Mouse (Mus musculus) hindbrain, embryonic 16.5 days (tissue): Measurements from ENCODE around the gene Gm15557. TPM values are rescaled to one million over a fixed set of nuclear protein-coding genes. Genes with fewer than 3 reads are reported as not detected.
A peak's percentile ranks its signal among the peaks of the same experiment; 100 is the strongest.

Source experiments
- ATAC-seq: fragments of 200-750 bp; cut with Nextera tagmentation; 2 replicates; pipeline ENCODE4 v1.8.0; 2017; ENCODE audit warnings: moderate TSS enrichment, moderate library complexity
- H3K27ac ChIP-seq: fragments of 300-500 bp; sonication (generic); 2 replicates; pipeline ENCODE4 v1.5.1; 2014; ENCODE audit warnings: low read depth, mild to moderate bottlenecking, control low read depth, low read length, moderate library complexity
- H3K27me3 ChIP-seq: fragments of 300-500 bp; sonication (generic); replicated peaks from 2 replicates; pipeline ENCODE4 v1.6.1; 2014; ENCODE audit warnings: low read length; ENCODE audit not compliant: control insufficient read depth, insufficient read depth
- H3K36me3 ChIP-seq: fragments of 300-500 bp; sonication (generic); 2 replicates; pipeline ENCODE4 v1.6.1; 2014; ENCODE audit warnings: mild to moderate bottlenecking, low read length, moderate library complexity, mixed read lengths; ENCODE audit not compliant: control insufficient read depth, insufficient read depth
- H3K4me1 ChIP-seq: fragments of 300-500 bp; sonication (generic); 2 replicates; pipeline ENCODE4 v1.6.1; 2014; ENCODE audit warnings: low read depth, low read length; ENCODE audit not compliant: control insufficient read depth, insufficient read depth
- H3K4me2 ChIP-seq: fragments of 300-500 bp; sonication (generic); 2 replicates; pipeline ENCODE4 v1.6.1; 2014; ENCODE audit warnings: mild to moderate bottlenecking, low read length, control low read depth, moderate library complexity
- H3K4me3 ChIP-seq: fragments of 300-500 bp; sonication (generic); 2 replicates; pipeline ENCODE4 v1.5.1; 2014; ENCODE audit warnings: mild to moderate bottlenecking, low read length, control low read depth, moderate library complexity
- H3K9ac ChIP-seq: fragments of 300-500 bp; sonication (generic); 2 replicates; pipeline ENCODE4 v1.6.1; 2014; ENCODE audit warnings: low read depth, mild to moderate bottlenecking, control low read depth, low read length, moderate library complexity
- H3K9me3 ChIP-seq: fragments of 300-500 bp; sonication (generic); 2 replicates; pipeline ENCODE4 v1.6.1; 2014; ENCODE audit warnings: mild to moderate bottlenecking, low read length, moderate library complexity; ENCODE audit not compliant: control insufficient read depth
- WGBS: fragments of 180-500 bp; shearing (Covaris S2); extraction: QIAGEN DNeasy Blood & Tissue Kit; methylation state at CpG from one replicate; pipeline ENCODE4 v1.1.7; 2014; 5-methylcytosine and 5-hydroxymethylcytosine counted together
- polyA plus RNA-seq: library from polyadenylated mRNA; unstranded; fragments of >200 nt; fragmentation: Nextera tagmentation; extraction: Ambion mirVana; gene quantifications from 2 replicates; pipeline ENCODE4 v1.2.1, GENCODE M21; 2015

The Gm15557 gene
- polyA plus RNA-seq, 1 experiment from 2014 or later = not detected

- Histone ChIP-seq H3K9me3 (no peaks in the 10 kb centered on the region), H3K27me3 (no peaks in the 10 kb centered on the region; the same call in 1 of the 2 replicates), H3K9ac (no peak overlapping the region), H3K4me1 (peaks cover 4% of the 10 kb centered on the region; the same call in 1 of the 2 replicates), H3K4me3 (no peak overlapping the region), H3K27ac (no peak overlapping the region), H3K4me2 (no peak overlapping the region), H3K36me3 (no peaks in the 10 kb centered on the region)
- 3% methylated on average over 7 of the region's 7 CpGs for WGBS
- ATAC-seq = no peak
Measured at GRCm38 (mm10) chr2:155946069-155946468, 5.5 kb downstream of the Gm15557 start.

- Histone ChIP-seq H3K4me2 (no peak overlapping the region), H3K9ac (no peak overlapping the region), H3K4me1 (peaks cover 4% of the 10 kb centered on the region; the same call in 1 of the 2 replicates), H3K27me3 (no peaks in the 10 kb centered on the region; the same call in 1 of the 2 replicates), H3K36me3 (no peaks in the 10 kb centered on the region), H3K27ac (no peak overlapping the region), H3K9me3 (no peaks in the 10 kb centered on the region), H3K4me3 (no peak overlapping the region)
- no peak for ATAC-seq
- WGBS = 13% methylated on average over 4 of the region's 4 CpGs
Measured at GRCm38 (mm10) chr2:155946499-155946898, 6.0 kb downstream of the Gm15557 start.

- Histone ChIP-seq H3K4me1 (peaks cover 4% of the 10 kb centered on the region; the same call in 1 of the 2 replicates), H3K4me3 (no peak overlapping the region), H3K9me3 (no peaks in the 10 kb centered on the region), H3K27me3 (no peaks in the 10 kb centered on the region; the same call in 1 of the 2 replicates), H3K27ac (no peak overlapping the region), H3K4me2 (no peak overlapping the region), H3K36me3 (no peaks in the 10 kb centered on the region), H3K9ac (no peak overlapping the region)
- no peak for ATAC-seq
- 64% methylated on average over 5 of the region's 5 CpGs for WGBS
Measured at GRCm38 (mm10) chr2:155947390-155948002, 7.0 kb downstream of the Gm15557 start.

- H3K27ac ChIP-seq = no peak overlapping the region
- no peak overlapping the region for H3K4me2 ChIP-seq
Measured at GRCm38 (mm10) chr2:155949362-155949761, 8.8 kb downstream of the Gm15557 start.

GRCm38 (mm10) chr2:155952006-155952405 lies 11.5 kb downstream of the Gm15557 start:
- Histone ChIP-seq H3K9ac (no peak overlapping the region), H3K27me3 (no peaks in the 10 kb centered on the region), H3K4me2 (no peak overlapping the region), H3K4me1 (no peaks in the 10 kb centered on the region), H3K4me3 (no peak overlapping the region), H3K27ac (no peak overlapping the region), H3K36me3 (no peaks in the 10 kb centered on the region), H3K9me3 (no peaks in the 10 kb centered on the region)
- ATAC-seq = no peak

More at GRCm38 (mm10) chr2:155949362-155949761, 8.8 kb downstream of the Gm15557 start:
- WGBS = 17% methylated on average over 6 of the region's 6 CpGs
- H3K4me3 ChIP-seq = no peak overlapping the region
- ATAC-seq = 0 out of 2 replicates have a peak, but pooled peaks have one; percentile 52
- H3K9ac ChIP-seq = no peak overlapping the region
- no peaks in the 10 kb centered on the region for H3K9me3 ChIP-seq
- H3K4me1 ChIP-seq = no peaks in the 10 kb centered on the region
- H3K36me3 ChIP-seq = no peaks in the 10 kb centered on the region
- no peaks in the 10 kb centered on the region; the same call in 1 of the 2 replicates for H3K27me3 ChIP-seq

- Histone ChIP-seq H3K4me3 (peak within 1 kb of the TSS; percentile 75), H3K4me2 (peak within 1 kb of the TSS; percentile 57), H3K4me1 (peaks cover 6% of the 10 kb centered on the region), H3K27me3 (no peaks in the 10 kb centered on the region), H3K36me3 (no peaks in the 10 kb centered on the region), H3K9ac (peak within 1 kb of the TSS; percentile 90), H3K27ac (peak within 1 kb of the TSS; percentile 90), H3K9me3 (no peaks in the 10 kb centered on the region)
- ATAC-seq = peak; percentile 97
- WGBS = 0% methylated on average over 53 of the region's 59 CpGs
Measured at GRCm38 (mm10) chr2:155956134-155957059, 15.9 kb downstream of the Gm15557 start, which contains the start of gene Cep250. Gene Cep250, plus strand, starts transcription at chr2:155956458.

- Histone ChIP-seq H3K36me3 (0 out of 2 replicates have a peak, but pooled peaks cover 2% of the 10 kb centered on the region), H3K27ac (no peak overlapping the region), H3K27me3 (no peaks in the 10 kb centered on the region), H3K4me3 (no peak overlapping the region), H3K4me2 (no peak overlapping the region), H3K4me1 (peaks cover 6% of the 10 kb centered on the region), H3K9me3 (no peaks in the 10 kb centered on the region), H3K9ac (no peak overlapping the region)
- 92% methylated on average over 5 of the region's 5 CpGs for WGBS
- no peak for ATAC-seq
Measured at GRCm38 (mm10) chr2:155959981-155960380, 19.5 kb downstream of the Gm15557 start.

- Histone ChIP-seq H3K4me3 (no peak overlapping the region), H3K27me3 (no peaks in the 10 kb centered on the region), H3K36me3 (peaks cover 11% of the 10 kb centered on the region; the same call in 1 of the 2 replicates), H3K9ac (no peak overlapping the region), H3K9me3 (no peaks in the 10 kb centered on the region), H3K27ac (no peak overlapping the region), H3K4me1 (peaks cover 6% of the 10 kb centered on the region), H3K4me2 (no peak overlapping the region)
- no peak for ATAC-seq
- 66% methylated on average over 9 of the region's 10 CpGs for WGBS
Measured at GRCm38 (mm10) chr2:155961862-155962261, 21.3 kb downstream of the Gm15557 start.

GRCm38 (mm10) chr2:155962991-155963390 lies 22.5 kb downstream of the Gm15557 start:
- H3K4me1 ChIP-seq = no peaks in the 10 kb centered on the region
- peaks cover 17% of the 10 kb centered on the region; the same call in 1 of the 2 replicates for H3K36me3 ChIP-seq
- no peak overlapping the region for H3K27ac ChIP-seq
- no peak overlapping the region for H3K4me2 ChIP-seq
- no peak overlapping the region for H3K9ac ChIP-seq
- WGBS = 33% methylated on average over 1 of the region's 1 CpGs
- no peak overlapping the region for H3K4me3 ChIP-seq
- H3K9me3 ChIP-seq = no peaks in the 10 kb centered on the region
- H3K27me3 ChIP-seq = no peaks in the 10 kb centered on the region
- ATAC-seq = peak; percentile 61; the same call in 1 of the 2 replicates
